Mouse (Mus musculus) urinary bladder, postnatal 25 days (tissue): ENCODE measurements around the gene Jph3.

ENCODE experiments used
- DNase-seq: peaks from one replicate; pipeline ENCODE4 v3.0.0; 2022; ENCODE audit warnings: low spot score

Gene Jph3

GRCm38 (mm10) chr8:121832503-121832902 lies 103.1 kb downstream of the Jph3 start:
- peak; percentile 60 for DNase-seq

DNA sequence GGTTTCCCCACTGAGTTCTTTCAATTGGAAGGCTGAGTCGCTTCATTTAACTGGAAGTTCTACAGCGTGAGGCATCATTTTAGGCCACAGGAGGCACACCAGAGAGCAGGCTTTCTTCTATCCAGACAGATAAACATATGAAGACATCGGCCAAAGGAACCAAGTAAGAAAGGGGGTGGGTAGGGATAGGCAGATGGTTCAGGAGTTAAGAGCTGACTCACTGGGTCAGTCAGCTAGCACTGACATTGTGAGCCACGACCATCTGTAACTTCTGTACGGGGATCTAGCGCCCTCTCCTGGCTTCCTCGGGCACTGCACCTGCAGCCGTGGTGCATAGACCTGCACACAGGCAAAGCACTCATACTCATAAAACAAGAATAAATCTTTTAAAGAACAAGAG lies 111.8 kb downstream of the Jph3 start:
- no peak for DNase-seq

DNA sequence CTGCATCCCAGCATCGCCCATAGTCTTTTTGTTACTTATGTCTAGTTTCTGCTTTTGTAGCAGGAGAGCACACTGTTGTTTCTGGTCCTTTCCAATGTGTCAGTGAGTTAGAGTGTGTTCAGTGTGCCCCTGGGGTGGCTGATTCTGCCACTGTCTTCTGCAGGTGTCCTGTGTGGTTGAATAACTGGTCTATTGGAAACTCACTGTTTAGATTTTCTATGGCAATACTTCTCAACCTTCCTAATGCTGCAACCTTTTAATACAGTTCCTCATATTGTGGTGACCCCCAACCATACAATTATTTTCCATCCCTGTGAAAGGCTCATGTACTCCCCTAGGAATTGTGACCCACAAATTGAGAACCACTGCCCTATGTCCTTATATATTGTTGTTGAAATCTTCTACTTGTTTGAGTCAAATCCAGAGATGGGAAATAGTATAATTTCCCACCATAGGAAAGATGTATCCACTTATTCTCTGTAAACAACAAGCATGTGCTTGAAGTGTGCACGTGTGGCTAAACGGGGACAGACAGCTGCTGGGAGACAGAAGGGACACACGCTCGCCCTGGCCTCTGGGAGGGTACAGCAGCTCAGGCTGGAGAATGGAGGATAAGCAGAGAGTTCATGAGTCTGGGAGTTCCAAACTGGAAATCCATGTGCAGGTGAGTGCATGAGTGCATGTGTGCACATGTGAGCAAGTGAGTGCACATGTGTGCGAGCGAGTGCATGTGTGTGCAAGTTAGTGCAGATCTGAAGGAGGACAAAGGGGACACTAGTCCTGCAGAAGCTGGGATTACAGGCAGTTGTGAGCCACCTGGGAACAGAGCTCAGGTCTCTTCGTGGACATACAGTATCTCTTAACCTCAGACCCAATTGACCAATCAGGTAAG lies 112.9 kb downstream of the Jph3 start:
- no peak for DNase-seq

GRCm38 (mm10) chr8:121843184-121843733 lies 113.8 kb downstream of the Jph3 start:
- DNase-seq: no peak
